Mouse (Mus musculus): Measurements from ENCODE around the gene Matn3. TPM values are rescaled to one million over a fixed set of nuclear protein-coding genes. Genes with fewer than 3 reads are reported as not detected.

Gene Matn3
- polyA plus RNA-seq (2012; rRNA removed): not detected in 2 replicates

DNA sequence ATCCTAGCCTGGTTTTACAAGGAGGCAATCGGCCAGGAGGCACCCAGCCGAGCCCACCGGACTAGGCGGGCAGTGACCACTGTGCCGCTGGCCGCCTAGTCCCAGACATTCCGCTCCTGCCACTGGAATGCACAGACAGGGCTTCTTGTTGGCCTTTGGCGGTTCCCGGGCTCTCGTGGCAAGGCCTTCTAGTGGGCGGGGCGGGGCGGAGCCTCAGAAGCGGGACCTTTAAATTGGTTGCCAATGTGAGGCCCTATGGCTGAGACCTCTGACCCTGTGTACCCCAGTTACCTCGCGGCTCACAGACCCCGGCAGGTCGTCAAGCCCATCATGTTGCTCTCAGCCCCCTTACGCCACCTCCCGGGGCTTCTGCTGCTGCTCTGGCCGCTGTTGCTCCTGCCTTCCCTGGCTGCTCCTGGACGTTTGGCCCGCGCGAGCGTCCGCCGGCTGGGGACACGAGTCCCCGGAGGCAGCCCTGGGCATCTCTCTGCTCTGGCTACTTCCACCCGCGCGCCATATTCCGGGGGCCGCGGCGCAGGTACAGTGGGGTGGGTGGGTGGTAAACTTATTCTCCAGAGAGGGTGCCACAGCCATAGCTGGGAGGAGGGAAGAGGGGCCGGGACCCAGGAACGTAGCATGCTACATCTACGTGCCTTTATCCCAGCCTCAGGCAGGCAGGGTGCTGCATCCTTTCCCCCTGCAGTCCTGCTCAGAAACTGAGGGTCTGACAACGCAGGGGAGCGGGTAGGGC, at the start of gene Matn3:
TSS of gene Matn3 (plus strand) at position 216 of the 751 bp plus-strand sequence.
- no peak for DNase-seq (ENCODE audit: low read depth)

- no peak for DNase-seq (ENCODE audit: low read depth)
These were observed 48.6 kb upstream of the Matn3 start for GRCm38 (mm10) chr12:8898879-8899785.

DNA sequence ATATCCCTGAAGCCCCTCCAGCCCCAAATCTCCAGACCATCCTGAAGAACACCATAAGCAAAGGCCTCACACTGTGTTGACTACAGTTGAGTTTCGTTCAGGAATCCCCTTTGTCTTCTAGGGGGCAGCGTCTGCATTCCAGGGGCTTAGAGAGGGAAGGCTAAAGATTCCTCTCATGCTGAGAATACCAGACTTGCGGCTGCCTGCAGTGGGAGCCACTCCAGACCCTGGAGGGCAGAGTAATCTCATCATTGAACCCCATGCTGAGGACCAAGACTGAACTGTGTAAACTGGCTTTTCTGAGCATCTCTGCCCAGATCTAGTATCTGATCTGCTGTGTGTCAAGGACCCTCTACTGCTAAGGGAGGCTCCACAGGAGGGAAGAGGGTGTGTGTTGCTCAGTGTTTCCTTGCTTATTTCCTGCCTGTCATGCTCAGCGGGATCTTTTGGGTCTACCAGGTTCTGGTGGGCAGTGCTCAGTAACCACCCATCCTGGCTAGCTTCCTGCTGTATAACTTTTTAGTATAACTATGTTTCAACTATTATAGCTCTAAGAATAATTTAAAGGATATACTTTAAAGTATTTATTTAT, 47.5 kb upstream of the Matn3 start:
- no peak for DNase-seq (ENCODE audit: low read depth)

DNA sequence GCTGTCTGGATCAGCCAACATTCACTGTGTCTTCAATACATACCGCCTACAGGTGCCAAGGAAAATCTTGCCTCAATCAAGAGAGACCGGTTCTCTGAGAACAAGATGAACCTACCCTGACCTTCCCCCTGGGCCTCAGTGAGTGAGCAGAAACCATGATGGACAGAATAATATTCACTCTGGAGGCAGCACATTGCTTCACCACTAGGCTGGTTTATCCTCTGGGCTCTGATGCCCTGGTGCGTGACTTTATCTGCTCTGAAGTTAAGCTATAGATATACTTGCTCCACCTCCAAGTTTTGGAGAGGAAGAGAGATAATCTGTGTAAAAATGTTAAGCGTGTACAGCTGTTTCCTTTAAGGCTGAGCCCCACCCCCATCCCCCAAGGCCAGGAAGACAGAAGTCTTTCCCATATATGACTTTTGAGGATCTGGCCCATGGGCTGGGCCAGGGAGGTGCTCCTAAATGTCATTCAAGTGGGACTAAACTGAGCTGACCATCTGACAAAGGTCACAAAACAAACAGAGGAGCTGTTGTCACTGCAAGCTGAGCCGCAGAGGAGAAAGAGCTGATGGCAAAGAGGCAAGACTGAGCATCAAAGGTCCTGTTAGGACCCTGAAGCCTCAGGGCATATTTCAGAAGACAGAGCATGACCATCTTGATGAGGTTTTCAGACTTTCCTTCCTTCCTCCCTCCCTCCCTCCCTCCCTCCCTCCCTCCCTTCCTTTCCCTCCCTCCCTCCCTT, 46.6 kb upstream of the Matn3 start:
- peak; percentile 94 for DNase-seq (ENCODE audit: low read depth)

- DNase-seq (ENCODE audit: low read depth): no peak
These were observed 45.8 kb upstream of the Matn3 start for GRCm38 (mm10) chr12:8901934-8902333.

DNA sequence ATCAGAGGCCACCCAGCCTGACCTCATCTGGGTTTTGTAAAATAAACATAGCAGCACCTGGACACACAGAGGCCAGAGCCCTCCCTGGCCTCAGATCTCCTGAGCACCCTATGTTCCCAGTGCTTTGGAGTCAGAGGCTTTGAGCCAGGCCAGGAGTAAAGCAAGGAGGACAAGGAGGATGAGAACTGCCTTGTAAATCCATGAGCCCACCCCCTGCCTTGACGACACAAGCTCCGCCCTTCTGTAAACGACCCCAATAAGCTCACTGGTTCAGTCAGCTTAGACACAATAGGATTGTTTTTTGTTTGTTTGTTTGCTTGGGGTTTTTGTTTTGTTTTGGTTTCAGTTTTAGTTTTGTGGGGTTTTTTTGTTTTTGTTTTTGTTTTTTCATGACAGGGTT, 45.2 kb upstream of the Matn3 start:
- DNase-seq (ENCODE audit: low read depth): no peak

- no peak for DNase-seq (ENCODE audit: low read depth)
These were observed 34.7 kb upstream of the Matn3 start for GRCm38 (mm10) chr12:8912860-8913685.

DNA sequence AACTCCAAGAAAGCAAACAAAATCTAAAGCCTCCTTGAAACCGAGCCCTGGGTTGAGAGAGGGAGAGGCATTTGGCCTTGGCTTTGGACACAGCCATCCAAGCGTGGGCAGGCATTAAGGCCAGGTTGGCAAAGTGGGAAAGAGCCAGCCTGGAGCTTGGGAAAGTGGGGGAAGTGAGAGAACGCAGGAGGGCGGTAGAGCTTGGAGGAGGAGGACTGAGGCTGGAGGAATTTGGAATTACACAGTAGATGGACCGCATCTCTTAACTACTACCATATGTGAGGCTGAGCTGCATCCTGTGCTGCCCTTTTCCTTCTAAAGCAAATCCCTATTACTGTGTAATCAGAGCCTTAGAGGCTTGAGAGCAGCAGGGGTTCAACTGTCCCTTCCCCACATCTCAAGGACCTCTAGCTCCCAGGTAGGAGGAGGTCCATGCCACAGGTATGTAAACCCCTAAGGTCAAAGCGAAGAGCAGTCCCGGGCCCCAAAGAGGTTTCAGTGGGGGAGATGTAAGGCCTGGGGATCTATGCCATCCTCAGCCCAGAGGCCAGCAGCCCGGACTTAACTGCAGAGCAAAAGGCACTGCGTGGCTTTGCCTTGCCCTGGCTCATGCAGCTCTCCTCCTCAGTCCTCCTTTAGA, 33.9 kb upstream of the Matn3 start:
- peak; percentile 77 for DNase-seq (ENCODE audit: low read depth)

DNA sequence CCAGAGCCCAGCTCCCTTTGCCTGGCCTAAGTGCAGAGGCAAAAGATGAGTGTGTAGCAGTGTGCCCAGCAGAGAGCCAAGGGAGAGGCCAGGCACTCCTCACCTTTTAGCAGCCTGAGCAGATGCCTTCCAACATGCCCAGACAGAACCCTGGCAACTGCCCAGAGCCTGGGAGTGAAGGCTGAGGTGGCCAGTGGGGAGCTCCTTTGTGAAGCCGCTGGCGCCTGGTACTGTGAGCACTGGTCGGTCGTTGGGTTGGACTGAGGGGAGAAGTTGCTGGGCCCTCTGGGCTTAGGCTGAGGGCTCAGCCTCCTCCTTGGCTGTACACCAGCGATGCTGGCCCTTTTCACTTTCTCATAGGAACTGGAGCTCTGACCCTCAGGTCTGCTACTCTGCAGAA, 31.4 kb upstream of the Matn3 start:
- DNase-seq (ENCODE audit: low read depth): peak; percentile 58

DNA sequence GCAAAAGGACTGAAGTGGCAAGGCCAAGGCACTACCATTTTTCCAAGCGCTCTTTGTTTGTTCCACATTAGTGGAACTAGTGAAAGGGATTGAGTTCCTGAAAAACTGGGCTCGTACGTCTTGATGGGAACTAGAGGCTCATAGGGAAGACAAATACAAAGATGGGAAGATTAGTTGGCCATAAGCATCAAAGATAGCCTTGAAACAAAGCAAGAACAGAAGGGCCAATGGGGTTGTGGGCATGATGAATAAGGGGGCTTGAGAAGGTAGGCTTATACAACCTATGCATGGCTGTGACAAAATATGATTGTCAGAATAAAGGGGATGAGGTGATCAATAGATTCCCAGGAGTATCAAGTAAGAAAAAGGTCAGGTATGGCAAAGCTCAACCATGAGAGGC, 28.5 kb upstream of the Matn3 start:
- no peak for DNase-seq (ENCODE audit: low read depth)

DNA sequence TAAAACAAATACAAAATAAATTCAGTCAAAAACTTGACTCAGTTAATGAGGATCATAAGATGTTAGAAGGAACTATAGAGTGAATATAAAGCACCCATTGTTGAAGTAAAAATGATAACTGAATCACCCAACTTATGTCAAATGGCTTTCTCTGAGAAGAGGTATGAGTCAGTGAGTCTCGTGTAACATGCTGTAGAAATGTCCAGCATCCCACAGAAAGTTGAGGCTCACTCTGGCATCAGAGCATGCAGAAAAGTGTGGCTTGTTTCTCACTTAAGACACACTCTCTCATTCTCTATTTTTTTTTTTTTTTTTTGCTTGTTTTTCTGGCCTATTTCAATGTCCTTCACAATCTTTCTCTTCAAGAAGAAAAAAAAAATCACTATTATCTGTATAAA, 26.7 kb upstream of the Matn3 start:
- no peak for DNase-seq (ENCODE audit: low read depth)

DNA sequence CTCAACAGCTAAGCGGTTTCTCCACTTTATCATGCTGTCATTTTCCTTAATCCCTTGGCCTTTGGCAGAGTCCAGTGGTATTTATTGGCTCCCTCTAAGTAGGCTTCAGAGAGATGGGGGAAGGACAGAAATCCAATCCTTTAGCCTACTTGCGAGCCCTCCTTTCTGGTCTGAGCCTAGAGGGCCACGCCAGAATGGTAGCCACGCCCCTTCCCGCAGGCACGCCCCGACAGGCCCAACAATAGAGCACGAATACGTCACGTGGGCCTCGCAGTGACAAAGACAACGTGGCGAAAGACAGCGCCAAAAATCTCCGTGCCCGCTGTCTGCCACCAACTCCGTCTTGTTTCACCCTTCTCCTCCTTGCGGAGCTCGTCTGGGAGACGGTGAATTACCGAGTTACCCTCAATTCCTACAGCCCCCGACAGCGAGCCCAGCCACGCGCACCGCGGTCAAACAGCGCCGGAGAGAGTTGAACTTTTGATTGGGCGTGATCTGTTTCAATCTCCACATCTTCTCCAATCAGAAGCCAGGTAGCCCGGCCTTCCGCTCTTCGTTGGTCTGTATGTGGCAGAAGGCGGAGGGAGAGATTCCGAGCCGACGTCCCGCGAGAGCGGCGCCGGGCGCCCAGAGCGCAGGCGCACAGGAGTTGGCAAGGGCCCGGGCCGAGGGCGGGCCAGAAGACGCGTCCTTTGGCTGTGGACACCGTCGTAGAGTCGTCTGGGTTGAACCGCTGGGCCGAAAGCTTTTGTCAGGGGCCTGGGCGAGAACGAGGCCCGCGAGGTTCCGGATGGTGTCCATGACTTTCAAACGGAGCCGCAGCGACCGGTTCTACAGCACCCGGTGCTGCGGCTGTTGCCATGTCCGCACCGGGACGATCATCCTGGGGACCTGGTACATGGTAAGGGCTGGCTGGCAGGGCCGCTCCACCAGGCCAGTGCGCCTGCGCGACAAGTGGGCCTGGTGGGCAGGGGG, 26.0 kb upstream of the Matn3 start, which contains the start of gene Laptm4a:
TSS of gene Laptm4a (plus strand) at position 271 of the 975 bp plus-strand sequence.
- DNase-seq (ENCODE audit: low read depth): peak; percentile 91

DNA sequence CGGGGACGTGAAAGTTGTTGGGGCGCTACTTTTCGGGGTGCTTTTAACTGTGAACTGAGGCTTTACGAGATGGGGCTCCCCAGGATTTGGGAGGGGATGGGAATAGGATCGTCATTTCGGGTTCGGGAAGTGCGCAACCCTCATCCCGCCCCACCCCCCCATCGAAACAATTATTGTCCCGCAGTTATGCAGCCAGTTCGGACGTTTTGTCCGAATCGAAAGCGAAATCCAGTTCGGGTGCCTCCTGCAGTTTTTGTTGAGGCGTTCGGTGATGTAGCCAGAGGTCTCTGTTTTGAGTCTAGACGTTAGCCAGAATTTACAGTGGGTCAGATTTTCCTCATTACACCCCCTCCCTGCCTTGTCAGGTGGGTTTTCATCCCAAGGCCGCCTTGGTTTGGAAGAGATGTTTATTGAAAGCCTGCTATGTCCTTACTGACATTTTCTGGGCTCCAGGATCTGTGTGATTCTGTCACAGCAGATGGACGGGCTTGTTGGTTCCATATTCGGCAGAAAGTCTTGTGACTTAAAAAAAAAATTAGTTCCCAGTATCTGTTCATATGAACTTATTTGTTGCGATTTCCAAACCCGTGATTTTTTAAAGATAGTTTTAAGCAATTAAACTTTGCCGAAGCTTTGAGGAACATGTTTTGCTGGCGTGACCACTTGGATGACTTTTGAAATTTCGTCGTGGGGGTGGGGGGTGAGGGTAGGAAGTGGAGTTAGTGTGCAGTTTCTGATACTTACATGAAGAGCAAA, 25.2 kb upstream of the Matn3 start:
- DNase-seq (ENCODE audit: low read depth): no peak

GRCm38 (mm10) chr12:8923125-8923410, 24.7 kb upstream of the Matn3 start:
- no peak for DNase-seq (ENCODE audit: low read depth)

DNA sequence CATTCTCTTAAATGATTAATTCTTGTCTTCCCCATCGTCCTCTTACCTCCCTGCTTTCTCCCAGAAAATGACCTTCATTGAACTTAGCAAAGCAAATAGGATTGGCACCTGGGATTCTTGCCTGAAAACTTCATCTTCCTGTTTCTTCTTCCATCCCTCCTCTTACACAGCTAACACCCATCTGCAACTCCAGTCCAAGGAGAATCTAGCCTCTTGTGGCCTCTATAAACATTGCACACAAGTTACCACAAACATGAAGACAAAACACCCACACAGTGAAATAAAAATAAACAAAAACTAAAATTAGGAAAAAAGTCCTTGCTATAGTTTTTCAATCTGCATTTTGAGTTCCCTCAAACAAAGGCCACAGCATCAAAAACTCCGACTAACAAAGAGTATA, 24.1 kb upstream of the Matn3 start:
- no peak for DNase-seq (ENCODE audit: low read depth)

- no peak for DNase-seq (ENCODE audit: low read depth)
These were observed 20.1 kb upstream of the Matn3 start for GRCm38 (mm10) chr12:8927652-8928051.

DNA sequence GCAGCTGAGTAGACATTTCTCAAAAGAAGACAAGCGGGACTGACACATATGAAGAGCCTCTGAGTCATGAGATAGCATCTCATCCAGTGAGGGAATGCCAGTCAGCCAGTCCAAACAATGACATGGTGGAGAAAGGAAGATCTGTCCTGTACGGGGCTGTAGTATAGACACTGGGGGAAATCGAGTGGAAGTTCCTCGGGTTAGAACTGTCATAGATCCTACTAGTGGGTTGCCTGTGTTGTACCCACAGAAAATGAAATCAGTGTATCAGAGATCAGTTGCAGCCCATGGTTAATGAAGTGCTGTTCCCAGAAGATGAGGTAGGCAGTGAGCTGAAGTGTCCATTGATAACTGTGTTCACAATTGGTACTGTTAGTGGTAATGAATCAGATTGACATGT, 19.0 kb upstream of the Matn3 start:
- no peak for DNase-seq (ENCODE audit: low read depth)

- no peak for DNase-seq (ENCODE audit: low read depth)
These were observed 16.6 kb upstream of the Matn3 start for GRCm38 (mm10) chr12:8931083-8931482.

- DNase-seq (ENCODE audit: low read depth): no peak
These were observed 12.4 kb upstream of the Matn3 start for GRCm38 (mm10) chr12:8935349-8935748.

Measured in gonadal fat pad, adult 2 months (tissue).